Mouse (Mus musculus): ENCODE data around the gene Trim28. TPM values are rescaled to one million over a fixed set of nuclear protein-coding genes. Genes with fewer than 3 reads are reported as not detected.

Gene Trim28
- total and polyA plus RNA-seq, 3 experiments: 104 to 1,160 (median 702) TPM

DNA sequence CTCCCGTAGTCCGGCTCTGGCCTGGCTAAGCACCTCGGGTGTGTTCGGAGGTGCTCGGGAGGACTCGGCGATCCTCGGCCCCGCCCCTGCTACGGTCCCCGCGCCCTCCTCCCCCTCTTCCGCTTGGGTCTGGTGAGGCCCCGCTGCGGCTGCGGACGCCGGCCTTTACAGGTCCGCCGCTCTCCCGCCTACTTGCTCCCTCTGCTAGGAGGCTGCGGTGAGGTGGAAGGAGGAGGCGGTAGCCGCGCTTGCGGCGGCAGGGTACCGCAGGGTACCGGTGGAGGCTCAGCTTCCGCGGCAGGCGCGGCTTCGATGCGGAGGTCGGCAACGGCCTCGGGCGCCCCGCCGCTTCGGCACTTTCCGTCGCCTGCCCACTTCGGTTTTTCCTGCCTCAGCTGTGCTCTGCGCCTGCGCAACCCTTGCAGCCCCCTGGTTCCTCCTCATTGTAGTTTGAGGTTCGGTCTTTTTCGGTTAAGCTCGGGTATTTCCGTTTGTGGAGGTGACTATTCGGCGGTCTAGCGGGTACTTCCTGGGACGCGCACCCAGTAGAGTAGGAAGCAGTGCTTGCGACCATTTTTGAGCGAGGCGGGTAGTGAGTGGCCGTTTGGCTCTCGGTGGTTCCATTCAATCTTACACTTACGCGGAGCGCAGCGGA lies 39.1 kb downstream of the Trim28 start, which contains the start of gene Ube2m:
Gene Ube2m, minus strand, starts transcription at position 375 of the 655 bp plus-strand sequence.
- Histone ChIP-seq H3K79me2 (ENCODE audit: control insufficient read depth, insufficient read depth, low read length, poor library complexity) (peaks cover 25% of the 10 kb centered on the region), H3K9ac (ENCODE audit: control insufficient read depth, low read depth, low read length, poor library complexity, severe bottlenecking) (peak within 1 kb of the TSS; percentile 98), H3K4me1 (ENCODE audit: control insufficient read depth in 1 of 2, insufficient read depth in 2 of 2, low read length in 2 of 2) (peaks cover 5 to 24% of the 10 kb centered on the region in 2 experiments; a peak in 3 of 4 replicates), H3K27ac (ENCODE audit: control insufficient read depth, low read depth, low read length) (peak within 1 kb of the TSS; percentile 98), H3K27me3 (ENCODE audit: control insufficient read depth in 1 of 2, insufficient read depth in 2 of 2, low read length in 2 of 2) (no peaks in the 10 kb centered on the region), H3K4me3 (ENCODE audit: control insufficient read depth in 1 of 2, insufficient read depth in 1 of 2, low read depth in 2 of 2, low read length in 2 of 2) (peak within 1 kb of the TSS; percentile 95 to 97), H3K9me3 (replicated peaks; ENCODE audit: insufficient read depth, low read length) (no peaks in the 10 kb centered on the region), H3K36me3 (ENCODE audit: control insufficient read depth in 1 of 2, insufficient read depth in 2 of 2, low read length in 2 of 2) (peaks cover 0 to 14% of the 10 kb centered on the region in 2 experiments; a peak in 2 of 4 replicates)
- peak; percentile 98 for DNase-seq (ENCODE audit: low read depth, low spot score)
- TF ChIP-seq UBTF (IDR thresholded peaks at IDR 0.05; ENCODE audit: borderline replicate concordance, insufficient read depth, low read depth, low read length): 0 out of 2 replicates have a peak, but pooled peaks have one; percentile 30
- TF ChIP-seq ETS1 (IDR thresholded peaks at IDR 0.05; ENCODE audit: low read depth, low read length): peak; percentile 34; the same call in 1 of the 2 replicates
- TF ChIP-seq EP300 (IDR thresholded peaks at IDR 0.05; ENCODE audit: low read depth in 1 of 2, low read length in 2 of 2): no peak
- TF ChIP-seq CHD2 (IDR thresholded peaks at IDR 0.05; ENCODE audit: low read length): no peak
- peak; percentile 88 for TF ChIP-seq ELF1 (IDR thresholded peaks at IDR 0.05; ENCODE audit: low read depth, low read length)
- TF ChIP-seq POLR2AphosphoS2 (IDR thresholded peaks at IDR 0.05; ENCODE audit: low read length): peak; percentile 88
- TF ChIP-seq USF2 (IDR thresholded peaks at IDR 0.05; ENCODE audit: borderline replicate concordance in 1 of 2, insufficient read depth in 1 of 2, low read depth in 1 of 2, low read length in 2 of 2): no peak
- TF ChIP-seq MAFK (IDR thresholded peaks at IDR 0.05; ENCODE audit: borderline replicate concordance, low read depth, low read length): no peak
- TF ChIP-seq POLR2A (IDR thresholded peaks at IDR 0.05; ENCODE audit: control insufficient read depth in 1 of 2, insufficient read depth in 1 of 2, low read depth in 1 of 2, low read length in 2 of 2, poor library complexity in 1 of 2): peak; percentile 88 to 93
- no peak for TF ChIP-seq TAL1 (IDR thresholded peaks at IDR 0.05; ENCODE audit: low read length)
- TF ChIP-seq USF1 (IDR thresholded peaks at IDR 0.05; ENCODE audit: low read depth, low read length): no peak
- TF ChIP-seq MYC (IDR thresholded peaks at IDR 0.05; ENCODE audit: low read depth, low read length): 0 out of 2 replicates have a peak, but pooled peaks have one; percentile 20
- TF ChIP-seq KAT2A (conservative IDR thresholded peaks at IDR 0.05; ENCODE audit: low read depth, low read length): peak; percentile 60
- TF ChIP-seq SMC3 (IDR thresholded peaks at IDR 0.05; ENCODE audit: low read depth, low read length): no peak
- TF ChIP-seq TCF12 (IDR thresholded peaks at IDR 0.05; ENCODE audit: low read depth, low read length): peak; percentile 40
- no peak for TF ChIP-seq CHD1 (IDR thresholded peaks at IDR 0.05; ENCODE audit: low read depth, low read length)
- peak; percentile 75 for TF ChIP-seq SIN3A (IDR thresholded peaks at IDR 0.05; ENCODE audit: low read length)
- TF ChIP-seq MYB (IDR thresholded peaks at IDR 0.05; ENCODE audit: low read depth, low read length): no peak
- TF ChIP-seq CTCF (IDR thresholded peaks at IDR 0.05 in 2 of 3, conservative IDR thresholded peaks at IDR 0.05 in 1 of 3; ENCODE audit: control insufficient read depth in 1 of 3, insufficient read depth in 1 of 3, low read depth in 2 of 3, low read length in 3 of 3, poor library complexity in 1 of 3, severe bottlenecking in 1 of 3): no peak
- TF ChIP-seq HCFC1 (IDR thresholded peaks at IDR 0.05; ENCODE audit: low read depth, low read length): peak; percentile 77
- TF ChIP-seq MEF2A (IDR thresholded peaks at IDR 0.05; ENCODE audit: extremely low read depth, insufficient replicate concordance, low read depth, low read length, poor library complexity, severe bottlenecking): no peak
- peak; percentile 58 for TF ChIP-seq TBP (IDR thresholded peaks at IDR 0.05; ENCODE audit: low read depth, low read length)
- peak; percentile 67; the same call in 1 of the 2 replicates for TF ChIP-seq MAX (IDR thresholded peaks at IDR 0.05; ENCODE audit: low read length)
- no peak for TF ChIP-seq ZKSCAN1 (IDR thresholded peaks at IDR 0.05; ENCODE audit: low read depth, low read length)
- no peak for TF ChIP-seq GATA1 (IDR thresholded peaks at IDR 0.05; ENCODE audit: low read depth, low read length)
- no peak for TF ChIP-seq ZC3H11A (IDR thresholded peaks at IDR 0.05; ENCODE audit: low read depth, low read length)
- no peak for TF ChIP-seq POLR2AphosphoS5 (IDR thresholded peaks at IDR 0.05; ENCODE audit: borderline replicate concordance, low read depth, low read length)
- no peak for TF ChIP-seq RAD21 (IDR thresholded peaks at IDR 0.05; ENCODE audit: low read depth, low read length)
- peak; percentile 97 for TF ChIP-seq NRF1 (IDR thresholded peaks at IDR 0.05; ENCODE audit: insufficient read depth, low read depth, low read length, poor library complexity, severe bottlenecking)
- TF ChIP-seq BHLHE40 (IDR thresholded peaks at IDR 0.05; ENCODE audit: borderline replicate concordance, low read depth, low read length): no peak
- peak; percentile 80 for TF ChIP-seq ZMIZ1 (IDR thresholded peaks at IDR 0.05; ENCODE audit: low read depth, low read length)
- TF ChIP-seq E2F4 (IDR thresholded peaks at IDR 0.05; ENCODE audit: borderline replicate concordance, low read depth, low read length): no peak
- TF ChIP-seq RCOR1 (IDR thresholded peaks at IDR 0.05; ENCODE audit: low read depth, low read length): no peak
- TF ChIP-seq ZNF384 (IDR thresholded peaks at IDR 0.05; ENCODE audit: low read depth, low read length): no peak
- peak; percentile 90 for TF ChIP-seq NELFE (IDR thresholded peaks at IDR 0.05; ENCODE audit: low read depth, low read length)
- TF ChIP-seq GABPA (IDR thresholded peaks at IDR 0.05; ENCODE audit: low read depth, low read length): no peak

Measured in MEL (cell line).